Mouse (Mus musculus): Measurements from ENCODE around the gene Mrps17. TPM values are rescaled to one million over a fixed set of nuclear protein-coding genes. Genes with fewer than 3 reads are reported as not detected.

The Mrps17 gene
- 114 TPM for polyA plus RNA-seq (2017; shearing (Covaris generic))

DNA sequence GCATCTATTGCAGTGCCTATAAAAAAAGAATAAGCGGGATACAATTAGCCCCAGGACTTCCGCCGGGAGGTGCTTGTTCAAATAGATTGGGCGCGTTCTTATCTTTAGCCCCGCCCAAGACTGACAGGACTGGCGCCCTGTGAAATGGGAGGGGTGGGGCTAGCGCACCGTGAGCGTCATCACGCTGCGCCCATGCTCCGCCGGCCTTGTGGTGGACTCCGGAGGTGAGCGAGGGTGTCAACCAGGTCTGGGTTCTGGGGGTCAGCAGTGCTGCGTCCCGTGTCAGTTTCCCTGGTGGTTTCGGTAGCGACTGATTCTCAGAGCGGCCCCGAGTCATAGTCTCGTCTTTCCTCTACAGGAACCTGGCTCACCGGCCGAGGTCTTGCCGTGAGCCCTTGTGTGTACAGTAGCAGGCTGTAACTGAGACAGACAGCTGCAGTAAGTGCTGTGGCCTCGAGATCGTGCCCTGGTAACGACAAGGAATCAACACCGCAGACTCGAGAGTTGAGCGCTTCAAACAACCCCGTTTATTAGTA is at the start of gene Mrps17:
Gene Mrps17, plus strand, starts transcription at position 172 of the 536 bp plus-strand sequence.

GRCm38 (mm10) chr5:129670036-129670458 is 45.2 kb upstream of the Mrps17 start, which contains the start of gene Zfp11:
Zfp11 (minus strand) TSS chr5:129670099.

GRCm38 (mm10) chr5:129708412-129708811 is 6.9 kb upstream of the Mrps17 start, which contains the start of gene Sept14:
Sept14 (minus strand) TSS chr5:129708512.

DNA sequence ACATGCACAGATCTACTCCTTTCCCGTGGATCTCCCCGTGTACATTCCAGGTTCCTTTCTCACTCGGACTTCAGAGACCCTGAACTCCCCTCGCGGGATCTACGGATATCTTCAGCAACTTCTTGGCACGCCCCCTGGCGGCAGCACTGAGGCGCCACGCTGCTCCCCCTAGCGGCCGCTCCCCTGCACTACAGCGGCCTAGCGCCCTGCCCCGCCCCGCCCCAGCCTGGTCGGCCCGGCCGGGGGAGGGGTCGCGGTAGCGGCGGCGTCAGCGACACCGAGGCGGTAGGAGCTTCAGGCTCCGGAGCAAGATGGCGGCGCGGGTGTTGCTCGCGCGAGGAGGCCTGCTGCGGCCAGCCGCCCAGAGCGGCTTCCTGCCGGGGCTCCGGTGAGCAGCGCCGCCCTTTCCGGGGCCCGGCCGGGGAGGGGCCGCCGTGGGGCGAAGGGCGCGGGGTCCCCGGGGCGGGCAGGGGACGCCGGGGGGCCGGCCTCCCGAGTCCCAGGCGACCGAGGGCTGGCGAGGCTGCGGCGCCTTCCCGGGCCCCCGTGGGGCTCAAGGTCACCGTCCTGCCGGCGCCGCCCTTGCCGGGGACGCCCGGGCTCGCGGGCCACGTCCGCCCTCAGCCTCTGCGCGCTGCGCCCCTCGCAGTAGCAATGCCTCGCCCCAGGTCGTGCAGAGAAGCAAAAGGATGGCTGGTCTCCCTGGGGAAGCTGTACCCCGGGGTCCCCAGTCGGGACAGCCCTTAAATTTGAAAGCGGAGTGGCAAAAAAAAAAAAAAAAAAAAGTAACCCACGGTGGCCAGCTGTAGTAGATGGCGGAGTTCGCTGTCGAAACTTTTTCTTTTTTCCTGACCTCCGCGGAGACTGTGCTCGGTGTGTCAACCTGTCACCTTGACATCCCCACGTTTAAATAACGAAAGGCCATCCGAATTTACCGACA is 9.8 kb downstream of the Mrps17 start, which contains the start of gene Nipsnap2:
Gene Nipsnap2, plus strand, starts transcription at position 230 of the 940 bp plus-strand sequence.

Other genes with a start within 250 kb of the Mrps17 start
- gene Sfswap, start 214.3 kb upstream of the Mrps17 start, polyA plus RNA-seq (2017; shearing (Covaris generic)): 52.7 TPM
- gene Mmp17, start 131.3 kb upstream of the Mrps17 start, polyA plus RNA-seq (2017; shearing (Covaris generic)): 0.69 TPM
- gene Zfp11, start 45.4 kb upstream of the Mrps17 start, polyA plus RNA-seq (2017; shearing (Covaris generic)): 3.6 TPM
- gene Sept14, start 7.0 kb upstream of the Mrps17 start, polyA plus RNA-seq (2017; shearing (Covaris generic)): 0.17 TPM
- 31.3 TPM for gene Nipsnap2, start 9.6 kb downstream of the Mrps17 start, polyA plus RNA-seq (2017; shearing (Covaris generic))
- 60.2 TPM for gene Psph, start 72.0 kb downstream of the Mrps17 start, polyA plus RNA-seq (2017; shearing (Covaris generic))
- gene Sumf2, start 131.5 kb downstream of the Mrps17 start, polyA plus RNA-seq (2017; shearing (Covaris generic)): 25.1 TPM
- 464 TPM for gene Chchd2, start 172.0 kb downstream of the Mrps17 start, polyA plus RNA-seq (2017; shearing (Covaris generic))
- 3.1 TPM for gene Zbed5, start 180.2 kb downstream of the Mrps17 start, polyA plus RNA-seq (2017; shearing (Covaris generic))
- gene Phkg1, start 183.1 kb downstream of the Mrps17 start, polyA plus RNA-seq (2017; shearing (Covaris generic)): 0.28 TPM
- 0.75 TPM for gene Nupr1l, start 193.0 kb downstream of the Mrps17 start, polyA plus RNA-seq (2017; shearing (Covaris generic))
- gene Vkorc1l1, start 226.5 kb downstream of the Mrps17 start, polyA plus RNA-seq (2017; shearing (Covaris generic)): 15.9 TPM